Mouse (Mus musculus): ENCODE data around the gene Clpx.

Clpx gene

DNA sequence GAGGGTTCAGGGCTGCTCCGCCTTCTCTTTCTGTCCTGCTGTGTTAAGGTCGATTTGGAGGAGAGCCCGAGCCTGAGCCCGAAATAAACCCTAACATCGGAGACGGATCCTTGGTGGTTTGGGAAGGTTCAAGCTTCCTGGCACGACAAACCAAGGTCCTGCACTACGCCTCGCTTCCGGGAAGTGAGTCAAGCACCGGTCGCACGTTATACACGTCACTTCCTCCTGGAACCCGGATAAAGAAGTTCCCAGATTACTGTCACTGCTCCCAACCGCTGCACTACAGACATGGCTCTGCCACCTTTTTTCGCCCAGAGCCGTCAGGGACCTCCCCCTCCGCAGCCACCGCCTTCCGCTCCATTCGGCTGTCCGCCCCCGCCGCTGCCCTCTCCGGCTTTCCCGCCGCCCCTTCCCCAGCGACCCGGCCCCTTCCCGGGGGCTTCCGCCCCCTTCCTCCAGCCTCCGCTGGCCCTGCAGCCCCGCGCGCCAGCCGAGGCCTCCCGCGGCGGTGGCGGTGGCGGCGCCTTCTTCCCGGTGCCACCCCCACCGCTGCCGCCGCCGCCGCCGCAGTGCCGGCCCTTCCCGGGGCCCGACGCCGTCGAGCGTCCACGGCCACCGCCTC is 51.9 kb downstream of the Clpx start, which contains the start of gene Pdcd7:
Pdcd7 (plus strand) TSS at position 251 of the 622 bp plus-strand sequence.
- DNase-seq (ENCODE audit: extremely low read depth, low read depth) = peak; percentile 95

DNA sequence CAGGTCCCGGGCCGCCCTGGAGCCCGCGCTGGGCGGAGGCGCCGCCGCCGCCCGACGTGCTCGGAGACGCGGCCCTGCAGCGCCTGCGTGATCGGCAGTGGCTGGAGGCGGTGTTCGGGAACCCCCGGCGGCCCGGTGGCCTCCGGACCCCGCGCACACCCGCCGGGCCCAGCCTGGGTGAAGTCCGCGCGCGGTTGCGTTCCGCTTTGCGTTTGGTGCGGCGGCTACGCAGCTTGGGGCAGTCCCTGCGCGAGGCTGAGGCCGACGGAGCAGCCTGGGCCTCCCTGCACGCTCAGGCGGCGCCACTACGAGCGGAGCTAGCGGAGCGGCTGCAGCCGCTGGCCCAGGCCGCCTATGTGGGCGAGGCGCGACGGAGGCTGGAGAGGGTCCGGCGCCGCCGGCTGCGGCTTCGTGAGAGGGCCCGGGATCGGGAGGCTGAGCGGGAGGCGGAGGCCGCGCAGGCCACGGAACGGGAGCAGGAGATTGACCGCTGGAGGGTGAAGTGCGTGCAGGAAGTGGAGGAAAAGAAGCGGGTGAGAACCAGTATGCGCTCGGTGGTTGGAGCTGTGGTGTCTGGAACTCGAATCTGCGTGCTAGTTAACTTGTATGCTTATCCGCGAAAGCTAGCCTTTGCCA is 52.5 kb downstream of the Clpx start:
- no peak for DNase-seq (ENCODE audit: extremely low read depth, low read depth)

DNA sequence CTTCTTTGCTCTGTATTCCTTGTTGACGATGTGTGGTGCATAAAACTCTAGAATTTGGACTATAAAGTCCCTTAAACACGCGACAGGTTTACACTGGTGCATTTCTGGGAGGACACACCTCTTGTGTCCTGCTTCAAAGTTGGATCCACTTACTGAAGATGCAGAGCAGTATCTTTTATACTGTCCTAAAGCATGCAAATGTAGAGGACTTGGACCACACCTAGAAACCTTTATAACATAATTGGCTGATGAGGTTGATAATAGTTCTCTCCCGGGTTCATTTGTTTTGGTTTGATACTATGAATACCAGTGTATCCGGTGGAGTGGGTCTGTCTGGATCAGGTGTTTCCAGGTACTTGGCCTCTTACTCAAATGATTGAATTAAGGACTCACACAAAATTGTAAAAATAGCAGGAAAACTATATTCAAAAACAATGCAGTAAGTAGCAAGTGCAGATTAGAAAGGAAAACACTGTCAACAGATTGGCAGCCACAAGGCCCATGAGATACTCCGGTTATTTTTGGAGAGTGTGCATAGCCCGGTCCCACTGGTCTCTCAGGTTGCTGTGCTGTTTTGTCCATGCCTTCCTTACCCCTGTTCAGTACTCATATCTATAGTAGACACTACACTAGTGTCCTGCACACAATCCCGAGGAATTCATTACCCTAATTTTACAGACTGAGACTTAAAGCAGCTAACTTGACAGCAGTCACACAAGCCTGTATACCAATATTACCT is 53.2 kb downstream of the Clpx start:
- DNase-seq (ENCODE audit: extremely low read depth, low read depth) = no peak

DNA sequence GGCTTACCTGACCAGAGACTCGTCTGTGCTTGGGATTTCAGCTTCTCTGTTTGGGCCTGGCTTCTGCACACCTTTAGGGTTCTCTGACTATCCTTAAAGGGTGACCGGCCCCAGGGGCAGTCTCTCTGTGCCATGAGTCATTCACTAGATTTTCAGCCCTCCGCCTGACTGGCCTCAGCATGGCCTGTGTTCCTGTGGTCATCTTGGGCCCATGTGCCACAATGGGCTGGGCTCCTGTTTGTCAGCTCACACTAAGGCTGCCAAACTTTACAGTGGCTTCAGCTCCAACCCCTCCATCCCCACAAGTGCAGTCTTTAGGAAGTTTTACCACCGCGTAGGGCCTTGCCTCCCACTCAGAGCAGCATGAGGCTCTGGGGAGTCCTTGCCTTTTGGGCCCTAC is 59.2 kb downstream of the Clpx start:
- DNase-seq (ENCODE audit: extremely low read depth, low read depth) = no peak

DNA sequence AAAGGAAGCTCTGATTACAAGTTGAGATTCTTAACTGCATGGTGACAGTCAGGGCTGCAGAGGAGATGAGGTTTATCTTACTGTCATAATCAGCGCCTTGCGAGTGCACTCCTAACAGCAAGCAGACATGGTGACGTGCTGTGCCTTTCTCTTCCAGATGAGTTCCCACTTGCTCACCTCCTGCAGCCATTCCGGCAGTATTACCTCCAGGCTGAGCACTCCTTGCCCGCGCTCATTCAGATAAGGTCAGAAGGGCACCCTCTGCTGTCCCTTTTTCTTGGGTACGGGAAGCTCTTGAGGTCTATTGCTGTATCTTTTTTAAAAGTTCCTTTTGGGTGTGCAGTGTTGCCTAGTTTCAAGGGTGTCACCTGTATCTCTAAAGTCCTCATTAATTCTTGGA is 62.5 kb downstream of the Clpx start:
- no peak for DNase-seq (ENCODE audit: extremely low read depth, low read depth)

DNA sequence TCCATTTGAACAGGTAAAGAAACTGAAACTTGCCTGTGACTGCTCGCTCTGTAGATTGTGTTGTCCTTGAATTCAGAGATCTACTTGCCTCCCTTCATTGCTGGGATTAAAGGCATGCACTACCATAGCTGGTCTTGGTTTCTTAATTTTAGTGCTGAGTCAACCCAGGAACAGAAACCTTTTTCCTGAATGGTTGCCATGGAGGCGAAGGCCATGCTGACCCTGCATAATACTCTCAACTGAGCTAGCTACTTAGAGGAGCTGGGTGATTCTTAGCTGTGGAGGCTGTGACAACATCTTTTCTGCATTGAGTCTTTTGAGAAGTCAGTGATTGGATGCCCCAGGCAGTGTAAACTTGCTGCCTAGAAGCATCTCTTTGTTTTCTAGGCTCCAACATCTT is 62.9 kb downstream of the Clpx start:
- no peak for DNase-seq (ENCODE audit: extremely low read depth, low read depth)

DNA sequence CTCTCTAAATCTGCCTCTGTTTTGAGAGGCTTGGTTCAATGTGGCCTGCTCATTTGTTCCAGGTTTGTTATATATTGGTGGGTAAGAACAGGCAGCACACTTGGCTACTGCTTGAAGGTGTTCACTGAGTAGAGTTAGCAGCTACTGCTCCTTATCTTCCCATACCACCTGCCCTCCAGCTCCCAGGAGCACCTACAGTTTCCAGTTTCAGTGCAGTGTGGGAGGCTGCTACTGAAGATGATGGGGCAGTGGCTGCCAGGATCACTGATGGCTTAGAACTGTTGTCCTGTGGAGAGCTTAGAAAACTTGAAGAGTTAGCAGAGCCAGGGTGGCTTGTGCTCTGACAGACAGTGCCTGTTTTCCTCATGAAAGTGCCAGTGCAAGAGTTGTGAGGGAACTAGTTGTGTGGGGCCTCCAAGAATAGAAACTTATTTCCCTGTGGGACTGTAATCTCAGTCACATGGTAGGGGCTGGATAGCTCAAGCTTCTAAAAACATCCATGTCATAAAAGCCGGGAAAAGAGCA is 65.0 kb downstream of the Clpx start:
- no peak for DNase-seq (ENCODE audit: extremely low read depth, low read depth)

DNA sequence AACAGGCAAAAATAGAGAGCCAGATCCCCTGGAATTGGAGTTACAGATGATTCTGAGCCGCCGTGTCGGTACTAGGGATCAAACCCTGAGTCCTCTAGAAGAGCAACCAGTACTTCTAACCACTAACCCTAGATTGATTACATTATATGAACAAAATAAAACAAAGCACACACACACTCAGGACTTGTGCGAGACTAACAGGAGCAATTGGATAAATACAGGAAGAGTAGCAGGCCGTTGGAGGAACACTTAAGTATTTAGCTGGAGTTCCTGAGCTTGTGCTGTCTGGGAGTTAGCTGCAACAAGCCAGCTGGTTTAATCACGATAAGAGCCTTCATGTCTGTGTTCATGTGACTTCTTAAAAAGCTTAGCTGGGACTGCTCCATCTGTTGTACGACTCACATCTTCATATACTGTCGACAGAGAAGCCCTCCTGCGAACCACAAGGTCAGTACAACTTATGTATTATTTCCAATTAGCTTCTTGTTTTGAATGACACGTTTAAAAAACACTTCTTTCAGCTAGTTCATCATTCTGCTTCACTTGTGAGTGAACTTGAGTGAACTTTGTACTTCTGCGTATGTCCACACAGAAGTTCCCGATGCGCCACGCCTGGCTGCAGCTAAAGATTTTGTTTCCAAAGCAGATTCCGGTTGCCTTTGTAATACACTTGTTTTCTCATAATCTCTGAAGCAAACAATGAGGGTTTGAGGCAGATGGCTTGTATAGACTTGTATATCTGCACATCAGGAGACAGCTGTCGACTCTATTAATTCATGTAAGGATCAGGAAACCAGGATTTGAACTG is 66.8 kb downstream of the Clpx start, which contains the start of gene Ubap1l:
Ubap1l (plus strand) TSS at position 401 of the 808 bp plus-strand sequence.
- DNase-seq (ENCODE audit: extremely low read depth, low read depth) = no peak

DNA sequence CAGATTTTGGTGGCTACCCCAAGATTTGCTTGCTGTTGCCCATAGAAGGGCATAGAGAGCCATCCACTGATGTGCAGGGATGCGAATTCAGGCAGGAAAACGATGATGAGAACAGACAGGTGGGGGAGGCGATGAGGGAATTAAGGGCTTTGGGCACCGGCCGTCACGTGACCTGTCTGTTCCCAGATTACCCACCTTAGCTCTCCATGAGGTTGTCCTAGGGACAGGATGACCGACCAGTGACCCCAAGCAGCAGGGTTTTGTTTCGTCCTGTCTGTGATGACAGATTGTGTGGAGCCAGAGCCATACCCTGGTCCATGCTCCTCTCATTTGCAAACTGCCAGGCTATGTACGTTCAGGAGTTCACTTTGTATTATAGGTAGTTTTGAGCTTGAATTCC is 69.6 kb downstream of the Clpx start:
- no peak for DNase-seq (ENCODE audit: extremely low read depth, low read depth)

DNA sequence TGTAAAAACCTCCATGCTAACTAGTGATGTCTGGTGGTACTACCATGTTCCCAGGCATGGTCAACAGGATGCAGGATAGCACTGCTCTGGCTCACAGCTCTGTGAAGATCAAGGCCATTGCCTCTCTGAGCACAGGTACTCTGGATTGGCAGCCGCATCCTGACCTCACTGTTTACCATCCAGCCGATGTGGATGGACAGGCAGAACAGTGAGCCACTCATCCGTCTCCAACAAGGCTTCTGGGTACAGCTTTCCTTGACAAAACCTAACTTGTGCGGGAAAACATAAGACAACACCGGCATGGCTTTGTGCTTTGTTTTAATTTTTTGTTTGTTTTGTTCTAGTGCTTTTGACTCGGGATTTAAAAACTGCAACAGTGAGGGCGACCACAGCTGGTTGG is 71.7 kb downstream of the Clpx start:
- DNase-seq (ENCODE audit: extremely low read depth, low read depth) = no peak

DNA sequence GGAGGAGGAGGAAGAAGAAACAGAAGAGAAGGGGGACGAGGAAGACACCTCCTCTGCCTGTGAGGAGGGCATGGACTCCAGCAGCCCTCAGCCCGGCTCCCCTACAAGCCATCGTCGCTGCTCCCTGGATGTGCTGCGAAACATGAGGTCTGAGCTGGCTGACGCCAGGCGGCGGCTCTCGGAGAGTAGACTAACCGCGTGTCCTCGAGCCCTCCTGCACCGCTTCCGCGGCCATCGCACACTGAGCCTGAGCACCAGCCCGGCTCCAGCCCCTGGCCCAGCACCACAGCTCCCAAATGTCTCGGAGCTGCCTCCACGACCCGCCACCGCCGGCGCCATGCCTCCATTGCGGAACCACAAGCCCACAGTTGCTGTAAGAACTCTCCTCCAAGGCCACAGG is 77.7 kb downstream of the Clpx start:
- DNase-seq (ENCODE audit: extremely low read depth, low read depth) = no peak

DNA sequence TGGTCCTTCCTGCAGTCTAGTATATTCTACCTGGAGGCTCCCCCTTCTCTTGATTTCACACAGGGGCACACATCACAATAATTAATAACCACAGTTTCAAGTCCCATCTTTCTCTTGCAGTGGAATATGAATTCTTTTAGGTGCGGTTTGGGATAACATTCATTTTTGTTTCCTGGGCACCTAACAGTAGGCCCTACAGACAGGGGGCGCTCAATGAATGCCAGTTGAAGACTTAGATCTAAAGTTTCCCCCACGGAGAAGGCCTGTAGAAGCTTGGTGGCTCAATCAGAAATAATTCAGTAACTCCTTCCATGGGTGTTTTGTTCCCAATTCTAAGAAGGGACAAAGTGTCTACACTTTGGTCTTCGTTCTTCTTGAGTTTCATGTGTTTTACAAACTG is 78.4 kb downstream of the Clpx start:
- DNase-seq (ENCODE audit: extremely low read depth, low read depth) = no peak

DNA sequence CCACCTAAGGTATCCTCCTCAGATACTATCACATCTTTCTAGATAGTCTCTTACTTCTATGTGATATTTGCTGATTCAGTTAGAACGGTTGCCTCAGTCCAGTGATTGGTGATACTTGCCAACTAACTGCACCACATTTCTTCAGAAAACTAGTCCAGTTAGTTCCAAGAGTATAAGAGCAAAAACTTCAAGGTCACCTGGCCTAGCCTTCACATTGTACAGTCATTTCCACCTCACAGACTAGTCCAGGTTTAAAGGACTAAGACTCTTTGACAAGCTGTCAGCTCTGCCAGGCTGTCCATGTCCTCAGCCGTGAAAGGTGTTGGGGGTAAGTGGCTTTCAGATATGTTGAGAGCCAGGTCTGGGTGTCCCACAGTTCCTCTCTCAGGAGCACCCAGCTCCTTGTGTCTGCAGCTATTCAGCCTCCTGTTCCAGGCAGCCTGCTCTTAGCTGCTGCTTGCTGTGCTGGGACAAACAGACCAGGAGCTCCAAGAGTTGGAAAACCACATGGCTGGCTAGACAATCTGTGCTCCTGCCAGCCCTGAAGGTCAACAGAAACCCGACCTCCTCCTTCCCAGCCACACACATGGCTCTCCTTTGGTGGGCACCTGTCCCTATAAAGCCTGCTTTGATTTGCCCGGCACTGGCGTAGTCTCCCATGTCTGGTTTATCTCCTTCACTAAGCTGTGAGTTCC is 80.6 kb downstream of the Clpx start:
- no peak for DNase-seq (ENCODE audit: extremely low read depth, low read depth)

DNA sequence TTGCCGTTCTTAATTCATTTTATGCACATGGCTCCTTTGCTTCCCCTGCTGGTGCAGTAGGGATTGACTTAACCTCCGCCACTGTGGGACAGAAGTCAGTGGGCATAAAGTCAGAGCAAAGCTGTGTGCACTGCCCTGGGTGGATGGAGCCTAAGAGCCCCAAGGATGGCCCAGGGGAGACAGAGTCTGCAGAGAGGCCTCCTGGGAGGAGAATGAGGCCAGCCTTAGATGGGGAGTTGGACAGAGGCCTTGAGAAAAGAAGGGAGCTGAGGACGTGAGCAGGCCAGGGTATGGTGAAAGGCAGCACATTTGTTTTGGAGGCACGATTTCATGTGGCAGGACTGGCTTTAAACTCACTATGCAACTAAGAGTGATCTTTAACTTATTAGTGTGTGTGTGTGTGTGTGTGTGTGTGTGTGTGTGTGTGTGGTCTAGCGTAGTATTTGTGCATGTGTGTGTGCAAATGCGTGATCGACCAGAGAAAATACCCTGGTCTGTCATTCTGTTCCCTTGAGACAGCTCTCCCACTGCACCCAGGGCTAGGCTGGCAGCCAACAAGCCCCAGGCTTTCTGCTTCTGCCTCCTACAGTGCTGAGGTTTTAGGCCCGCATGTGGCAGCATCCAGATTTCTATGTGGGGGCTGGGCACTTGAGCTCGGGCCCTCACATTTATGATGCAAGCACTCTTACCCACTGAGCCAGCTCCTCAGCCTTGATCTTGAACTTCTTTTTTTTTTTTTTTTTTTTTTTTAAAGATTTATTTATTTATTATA is 81.3 kb downstream of the Clpx start:
- DNase-seq (ENCODE audit: extremely low read depth, low read depth) = no peak
